Mouse (Mus musculus) myocyte (in vitro differentiated cells): ENCODE measurements around the gene Higd1c. TPM values are rescaled to one million over a fixed set of nuclear protein-coding genes. Genes with fewer than 3 reads are reported as not detected.

Experiments used
- H3K27me3 ChIP-seq: one replicate; pipeline ENCODE4 v1.6.1; 2011; ENCODE audit not compliant: control insufficient read depth, insufficient read depth, insufficient read length
- H3K36me3 ChIP-seq: one replicate; pipeline ENCODE4 v1.6.1; 2011; ENCODE audit not compliant: control insufficient read depth, insufficient read depth
- H3K4me2 ChIP-seq: one replicate; pipeline ENCODE4 v1.6.1; 2011; ENCODE audit warnings: low read depth, control low read depth
- H3K4me3 ChIP-seq: one replicate; pipeline ENCODE4 v1.5.1; 2011; ENCODE audit warnings: mild to moderate bottlenecking, control low read depth, moderate library complexity
- H3K79me2 ChIP-seq: one replicate; pipeline ENCODE4 v1.6.1; 2011; ENCODE audit not compliant: control insufficient read depth, insufficient read depth
- H3ac ChIP-seq: one replicate; pipeline ENCODE4 v1.6.1; 2011; ENCODE audit not compliant: control insufficient read depth, insufficient read length
- CEBPB ChIP-seq: IDR thresholded peaks from 2 replicates; pipeline ENCODE4 v1.6.1; 2011; ENCODE audit warnings: mild to moderate bottlenecking, moderate library complexity; ENCODE audit not compliant: poor library complexity, insufficient read depth, severe bottlenecking
- E2F4 ChIP-seq: IDR thresholded peaks from one replicate; pipeline ENCODE4 v1.6.1; 2011; ENCODE audit warnings: mild to moderate bottlenecking, control low read depth, moderate library complexity; ENCODE audit not compliant: insufficient read depth
- MAX ChIP-seq: IDR thresholded peaks from one replicate; pipeline ENCODE4 v1.6.1; 2011; ENCODE audit warnings: low read depth, mild to moderate bottlenecking, control low read depth
- MYOD1 ChIP-seq, 3 experiments: IDR thresholded peaks; one replicate each; pipeline ENCODE4 v1.6.1; 2011; ENCODE audit warnings: control low read depth in 2 of 3, low read depth in 2 of 3, mild to moderate bottlenecking in 2 of 3, moderate library complexity in 1 of 3; ENCODE audit not compliant: insufficient read length in 2 of 3, control insufficient read depth in 1 of 3
- MYOG ChIP-seq, 3 experiments: IDR thresholded peaks; one replicate each; pipeline ENCODE4 v1.6.1; 2011; ENCODE audit warnings: control low read depth in 2 of 3, low read depth in 2 of 3, mild to moderate bottlenecking in 2 of 3; ENCODE audit not compliant: insufficient read length in 2 of 3, control insufficient read depth in 1 of 3, insufficient read depth in 1 of 3
- POLR2A ChIP-seq: IDR thresholded peaks from one replicate; pipeline ENCODE4 v1.6.1; 2011; ENCODE audit warnings: low read depth, mild to moderate bottlenecking, control low read depth, moderate library complexity; ENCODE audit not compliant: insufficient read length
- POLR2AphosphoS2 ChIP-seq: IDR thresholded peaks from one replicate; pipeline ENCODE4 v1.6.1; 2011; ENCODE audit warnings: low read depth, control low read depth; ENCODE audit not compliant: insufficient read length
- REST ChIP-seq: IDR thresholded peaks from one replicate; pipeline ENCODE4 v1.6.1; 2011; ENCODE audit warnings: mild to moderate bottlenecking, control low read depth, moderate library complexity; ENCODE audit not compliant: insufficient read depth, insufficient read length
- SRF ChIP-seq: IDR thresholded peaks from one replicate; pipeline ENCODE4 v1.6.1; 2011; ENCODE audit warnings: low read depth; ENCODE audit not compliant: control insufficient read depth, insufficient read length
- TCF12 ChIP-seq: IDR thresholded peaks from one replicate; pipeline ENCODE4 v1.6.1; 2011; ENCODE audit warnings: mild to moderate bottlenecking, control low read depth; ENCODE audit not compliant: poor library complexity, insufficient read depth, severe bottlenecking
- TCF3 ChIP-seq: IDR thresholded peaks from one replicate; pipeline ENCODE4 v1.6.1; 2011; ENCODE audit warnings: low read depth, control low read depth; ENCODE audit not compliant: insufficient read length
- USF1 ChIP-seq: IDR thresholded peaks from one replicate; pipeline ENCODE4 v1.6.1; 2011; ENCODE audit warnings: low read depth, mild to moderate bottlenecking, control low read depth, moderate library complexity
- polyA plus RNA-seq: library from polyadenylated mRNA; unstranded; fragments of >200 nt; fragmentation: generic; extraction: Trizol; gene quantifications from one replicate; pipeline ENCODE4 v1.2.1, GENCODE M21; 2012; ENCODE audit warnings: missing spikeins

Higd1c gene
- polyA plus RNA-seq, 1 experiment, result not detected

- Histone ChIP-seq H3K79me2 (no peaks in the 10 kb centered on the region), H3K36me3 (peaks cover 65% of the 10 kb centered on the region), H3ac (no peak overlapping the region), H3K4me3 (no peak overlapping the region), H3K27me3 (no peaks in the 10 kb centered on the region), H3K4me2 (no peak overlapping the region)
- TF ChIP-seq MYOD1 (IDR thresholded peaks at IDR 0.05; ENCODE audit: control insufficient read depth in 1 of 3, insufficient read length in 2 of 3, low read depth in 2 of 3), result no peak
- no peak for TF ChIP-seq SRF
- TF ChIP-seq USF1, result no peak
- no peak for TF ChIP-seq TCF12
- TF ChIP-seq MYOG (IDR thresholded peaks at IDR 0.05; ENCODE audit: control insufficient read depth in 1 of 3, insufficient read depth in 1 of 3, insufficient read length in 2 of 3, low read depth in 2 of 3), result no peak
- TF ChIP-seq E2F4, result no peak
- no peak for TF ChIP-seq POLR2AphosphoS2
- TF ChIP-seq REST, result no peak
- no peak for TF ChIP-seq MAX
- no peak for TF ChIP-seq CEBPB
- TF ChIP-seq POLR2A, result no peak
- no peak for TF ChIP-seq TCF3
Observed at GRCm38 (mm10) chr15:100395561-100395960, 31.2 kb downstream of the Higd1c start.

- Histone ChIP-seq H3K4me3 (no peak overlapping the region), H3K79me2 (no peaks in the 10 kb centered on the region), H3K27me3 (no peaks in the 10 kb centered on the region), H3K4me2 (no peak overlapping the region), H3ac (no peak overlapping the region), H3K36me3 (peaks cover 79% of the 10 kb centered on the region)
- TF ChIP-seq MAX, result no peak
- TF ChIP-seq TCF3, result no peak
- TF ChIP-seq E2F4, result no peak
- no peak for TF ChIP-seq TCF12
- TF ChIP-seq REST, result no peak
- no peak for TF ChIP-seq MYOD1 (IDR thresholded peaks at IDR 0.05; ENCODE audit: control insufficient read depth in 1 of 3, insufficient read length in 2 of 3, low read depth in 2 of 3)
- no peak for TF ChIP-seq POLR2AphosphoS2
- TF ChIP-seq POLR2A, result no peak
- TF ChIP-seq SRF, result no peak
- no peak for TF ChIP-seq USF1
- no peak for TF ChIP-seq MYOG (IDR thresholded peaks at IDR 0.05; ENCODE audit: control insufficient read depth in 1 of 3, insufficient read depth in 1 of 3, insufficient read length in 2 of 3, low read depth in 2 of 3)
- no peak for TF ChIP-seq CEBPB
Observed at GRCm38 (mm10) chr15:100400592-100401250, 36.4 kb downstream of the Higd1c start.

- no peak overlapping the region for H3ac ChIP-seq
- H3K36me3 ChIP-seq, result peaks cover 76% of the 10 kb centered on the region
- no peak overlapping the region for H3K4me2 ChIP-seq
- no peak overlapping the region for H3K4me3 ChIP-seq
- no peaks in the 10 kb centered on the region for H3K27me3 ChIP-seq
- no peaks in the 10 kb centered on the region for H3K79me2 ChIP-seq
- TF ChIP-seq E2F4 (no peak), TCF3 (no peak), CEBPB (no peak), TCF12 (no peak), SRF (no peak), USF1 (no peak), MAX (no peak), REST (no peak), MYOG (IDR thresholded peaks at IDR 0.05; ENCODE audit: control insufficient read depth in 1 of 3, insufficient read depth in 1 of 3, insufficient read length in 2 of 3, low read depth in 2 of 3) (no peak), MYOD1 (IDR thresholded peaks at IDR 0.05; ENCODE audit: control insufficient read depth in 1 of 3, insufficient read length in 2 of 3, low read depth in 2 of 3) (no peak), POLR2A (no peak), POLR2AphosphoS2 (no peak)
Observed at GRCm38 (mm10) chr15:100401811-100402210, 37.5 kb downstream of the Higd1c start.

DNA sequence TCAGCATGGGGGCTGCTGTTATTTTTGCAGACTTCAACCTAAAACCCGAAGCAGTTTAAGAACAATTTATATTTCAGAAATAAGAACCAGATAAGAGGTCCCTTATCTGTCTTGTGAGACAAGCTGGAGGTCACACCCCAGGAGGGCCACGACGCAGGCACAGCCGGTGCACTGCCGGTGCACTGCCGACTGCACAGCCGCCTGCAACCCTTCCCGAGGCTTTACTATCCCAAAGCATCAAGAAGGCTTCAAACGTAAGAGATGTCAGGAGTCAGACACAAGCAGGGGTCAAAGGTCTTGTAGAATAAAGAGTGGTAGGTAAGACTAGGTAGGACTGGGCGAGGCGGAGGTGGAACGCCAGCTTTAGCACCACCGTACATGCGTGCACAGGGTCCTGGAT, 38.0 kb downstream of the Higd1c start:
- Histone ChIP-seq H3K4me2 (no peak overlapping the region), H3K36me3 (peaks cover 71% of the 10 kb centered on the region), H3K79me2 (no peaks in the 10 kb centered on the region), H3K4me3 (no peak overlapping the region), H3ac (no peak overlapping the region), H3K27me3 (no peaks in the 10 kb centered on the region)
- TF ChIP-seq POLR2AphosphoS2 (no peak), SRF (no peak), MYOG (IDR thresholded peaks at IDR 0.05; ENCODE audit: control insufficient read depth in 1 of 3, insufficient read depth in 1 of 3, insufficient read length in 2 of 3, low read depth in 2 of 3) (no peak), TCF3 (no peak), E2F4 (no peak), TCF12 (no peak), POLR2A (no peak), CEBPB (no peak), MYOD1 (IDR thresholded peaks at IDR 0.05; ENCODE audit: control insufficient read depth in 1 of 3, insufficient read length in 2 of 3, low read depth in 2 of 3) (no peak), MAX (no peak), USF1 (no peak), REST (no peak)
